Mouse (Mus musculus) heart, embryonic 14.5 days (tissue): ENCODE measurements around the gene Akap8. TPM values are rescaled to one million over a fixed set of nuclear protein-coding genes. Genes with fewer than 3 reads are reported as not detected.

Experiments
- ATAC-seq: fragments of 200-750 bp; cut with Nextera tagmentation; 2 replicates; pipeline ENCODE4 v1.8.0; 2017; ENCODE audit warnings: low read depth, moderate TSS enrichment; ENCODE audit not compliant: insufficient number of reproducible peaks, insufficient read depth, low FRiP score
- H3K27ac ChIP-seq, 2 experiments: fragments of 200-500 bp in 1 of 2; fragments of 300-500 bp in 1 of 2; sonication (generic) in 1 of 2; replicated peaks in 1 of 2; 2 replicates each; pipeline ENCODE4 v1.5.1; 2012 to 2014; ENCODE audit warnings: low read depth in 2 of 2, low read length in 2 of 2, control low read depth in 1 of 2, mild to moderate bottlenecking in 1 of 2, mixed read lengths in 1 of 2; ENCODE audit not compliant: control insufficient read depth in 1 of 2, insufficient read depth in 1 of 2
- H3K27me3 ChIP-seq: fragments of 300-500 bp; sonication (generic); 2 replicates; pipeline ENCODE4 v1.6.1; 2014; ENCODE audit warnings: mild to moderate bottlenecking, low read length, control low read depth; ENCODE audit not compliant: control insufficient read depth, insufficient read depth
- H3K36me3 ChIP-seq: fragments of 300-500 bp; sonication (generic); 2 replicates; pipeline ENCODE4 v1.6.1; 2014; ENCODE audit warnings: mild to moderate bottlenecking, control low read depth, low read length, mixed read lengths; ENCODE audit not compliant: control insufficient read depth, insufficient read depth
- H3K4me1 ChIP-seq, 2 experiments: fragments of 200-500 bp in 1 of 2; fragments of 300-500 bp in 1 of 2; sonication (generic) in 1 of 2; 2 replicates each; pipeline ENCODE4 v1.6.1; 2012 to 2014; ENCODE audit warnings: low read length in 2 of 2, control low read depth in 1 of 2, mixed read lengths in 1 of 2; ENCODE audit not compliant: control insufficient read depth in 2 of 2, insufficient read depth in 2 of 2
- H3K4me2 ChIP-seq: fragments of 300-500 bp; sonication (generic); 2 replicates; pipeline ENCODE4 v1.6.1; 2014; ENCODE audit warnings: mild to moderate bottlenecking, low read length
- H3K4me3 ChIP-seq, 2 experiments: fragments of 200-500 bp in 1 of 2; fragments of 300-500 bp in 1 of 2; sonication (generic) in 1 of 2; 2 replicates each; pipeline ENCODE4 v1.5.1; 2012 to 2014; ENCODE audit warnings: low read length in 2 of 2, mild to moderate bottlenecking in 2 of 2, control low read depth in 1 of 2, low read depth in 1 of 2, moderate library complexity in 1 of 2; ENCODE audit not compliant: control insufficient read depth in 1 of 2, insufficient read depth in 1 of 2
- H3K9ac ChIP-seq: fragments of 300-500 bp; sonication (generic); 2 replicates; pipeline ENCODE4 v1.6.1; 2014; ENCODE audit warnings: mild to moderate bottlenecking, low read length
- H3K9me3 ChIP-seq: fragments of 300-500 bp; sonication (generic); 2 replicates; pipeline ENCODE4 v1.6.1; 2016; ENCODE audit warnings: low read length, control low read depth; ENCODE audit not compliant: control insufficient read depth
- WGBS: fragments of 180-500 bp; shearing (Covaris S2); extraction: QIAGEN DNeasy Blood & Tissue Kit; methylation state at CpG from one replicate; pipeline ENCODE4 v1.1.7; 2014; 5-methylcytosine and 5-hydroxymethylcytosine counted together
- polyA plus RNA-seq: library from polyadenylated mRNA; unstranded; fragments of >200 nt; fragmentation: Nextera tagmentation; extraction: Ambion mirVana; gene quantifications from 2 replicates; pipeline ENCODE4 v1.2.1, GENCODE M21; 2014

Gene Akap8
- polyA plus RNA-seq, 1 experiment from 2014 or later = 34.9 TPM

GRCm38 (mm10) chr17:32348406-32348805 is 27.4 kb upstream of the Akap8 start:
- H3K27me3 ChIP-seq = no peaks in the 10 kb centered on the region
- peaks cover 0 to 16% of the 10 kb centered on the region in 2 experiments; a peak in 2 of 4 replicates for H3K4me1 ChIP-seq
- peak overlapping the region; percentile 85 for H3K9ac ChIP-seq
- peak overlapping the region; percentile 95 for H3K4me2 ChIP-seq
- ATAC-seq = no peak
- no peaks in the 10 kb centered on the region for H3K9me3 ChIP-seq
- H3K36me3 ChIP-seq = peaks cover 19% of the 10 kb centered on the region
- peak overlapping the region in 1 of 2 experiments; percentile 66; a peak in 1 of 4 replicates for H3K4me3 ChIP-seq
- 88% methylated on average over 2 of the region's 2 CpGs for WGBS
- H3K27ac ChIP-seq = no peak overlapping the region

- Histone ChIP-seq H3K27me3 (no peaks in the 10 kb centered on the region), H3K27ac (no peak overlapping the region), H3K9ac (no peak overlapping the region), H3K4me2 (no peak overlapping the region), H3K4me1 (no peaks in the 10 kb centered on the region; a peak in 1 of 4 replicates), H3K36me3 (peaks cover 74% of the 10 kb centered on the region), H3K9me3 (no peaks in the 10 kb centered on the region), H3K4me3 (no peak overlapping the region)
- no peak for ATAC-seq
- 94% methylated on average over 1 of the region's 1 CpGs for WGBS
Measured at GRCm38 (mm10) chr17:32341102-32341501, 20.1 kb upstream of the Akap8 start.

- Histone ChIP-seq H3K27ac (no peak overlapping the region), H3K4me1 (no peaks in the 10 kb centered on the region; a peak in 1 of 4 replicates), H3K4me2 (no peak overlapping the region), H3K9me3 (no peaks in the 10 kb centered on the region), H3K9ac (no peak overlapping the region), H3K27me3 (no peaks in the 10 kb centered on the region), H3K4me3 (no peak overlapping the region), H3K36me3 (peaks cover 83% of the 10 kb centered on the region)
- no peak for ATAC-seq
- 69% methylated on average over 1 of the region's 1 CpGs for WGBS
Measured at GRCm38 (mm10) chr17:32340110-32340509, 19.1 kb upstream of the Akap8 start.

GRCm38 (mm10) chr17:32335869-32336268 is 14.8 kb upstream of the Akap8 start:
- Histone ChIP-seq H3K27me3 (no peaks in the 10 kb centered on the region), H3K9me3 (no peaks in the 10 kb centered on the region), H3K36me3 (peaks cover 91% of the 10 kb centered on the region), H3K4me2 (no peak overlapping the region), H3K4me1 (no peaks in the 10 kb centered on the region; a peak in 1 of 4 replicates), H3K4me3 (no peak overlapping the region), H3K9ac (no peak overlapping the region), H3K27ac (no peak overlapping the region)
- WGBS = 71% methylated on average over 2 of the region's 2 CpGs
- ATAC-seq = no peak

- no peak overlapping the region for H3K4me3 ChIP-seq
- WGBS = 95% methylated on average over 12 of the region's 12 CpGs
- peaks cover 90% of the 10 kb centered on the region for H3K36me3 ChIP-seq
- H3K27ac ChIP-seq = no peak overlapping the region
- no peaks in the 10 kb centered on the region for H3K9me3 ChIP-seq
- H3K4me1 ChIP-seq = no peaks in the 10 kb centered on the region
- no peaks in the 10 kb centered on the region for H3K27me3 ChIP-seq
- H3K9ac ChIP-seq = no peak overlapping the region
- H3K4me2 ChIP-seq = no peak overlapping the region
- ATAC-seq = no peak
Measured at GRCm38 (mm10) chr17:32334921-32335320, 13.9 kb upstream of the Akap8 start.

- Histone ChIP-seq H3K4me1 (no peaks in the 10 kb centered on the region), H3K4me2 (no peak overlapping the region), H3K27ac (no peak overlapping the region), H3K36me3 (peaks cover 93% of the 10 kb centered on the region), H3K4me3 (no peak overlapping the region), H3K9ac (no peak overlapping the region), H3K9me3 (no peaks in the 10 kb centered on the region), H3K27me3 (no peaks in the 10 kb centered on the region)
- 66% methylated on average over 31 of the region's 31 CpGs for WGBS
- ATAC-seq = no peak
Measured at GRCm38 (mm10) chr17:32333675-32334303, 12.8 kb upstream of the Akap8 start.

- H3K4me2 ChIP-seq = no peak overlapping the region
- ATAC-seq = no peak
- H3K27me3 ChIP-seq = no peaks in the 10 kb centered on the region
- H3K9ac ChIP-seq = no peak overlapping the region
- H3K9me3 ChIP-seq = no peaks in the 10 kb centered on the region
- no peak overlapping the region for H3K27ac ChIP-seq
- H3K4me1 ChIP-seq = 0 out of 4 replicates have a peak, but pooled peaks cover 0 to 2% of the 10 kb centered on the region in 2 experiments
- H3K4me3 ChIP-seq = no peak overlapping the region
- H3K36me3 ChIP-seq = peaks cover 78% of the 10 kb centered on the region
Measured at GRCm38 (mm10) chr17:32327501-32327900, 6.5 kb upstream of the Akap8 start.

- peaks cover 3 to 18% of the 10 kb centered on the region in 2 experiments; a peak in 3 of 4 replicates for H3K4me1 ChIP-seq
- no peaks in the 10 kb centered on the region for H3K27me3 ChIP-seq
- 96% methylated on average over 1 of the region's 1 CpGs for WGBS
- no peak overlapping the region for H3K27ac ChIP-seq
- H3K9me3 ChIP-seq = no peaks in the 10 kb centered on the region
- no peak for ATAC-seq
- no peak overlapping the region for H3K4me2 ChIP-seq
- H3K4me3 ChIP-seq = no peak overlapping the region
- peaks cover 47% of the 10 kb centered on the region for H3K36me3 ChIP-seq
- H3K9ac ChIP-seq = peak overlapping the region; percentile 27; the same call in 1 of the 2 replicates
Measured at GRCm38 (mm10) chr17:32322809-32323208, 1.8 kb upstream of the Akap8 start.
